Mouse (Mus musculus) heart, postnatal 36 days (tissue): Measurements from ENCODE around the gene Arl16. TPM values are rescaled to one million over a fixed set of nuclear protein-coding genes. Genes with fewer than 3 reads are reported as not detected.

Source experiments
- total RNA-seq, 2 experiments: library from RNA; stranded (reverse); gene quantifications; 2 replicates each; pipeline ENCODE4 v1.2.3; 2021

The Arl16 gene
- total RNA-seq, 2 experiments from 2014 or later = 8.6 to 12.2 TPM

Other genes starting within 250 kb of the Arl16 start
- gene Bahcc1, start 234.7 kb downstream of the Arl16 start, total RNA-seq = 10 to 100 TPM in 1 of 2 experiments, 1 to 10 TPM in 1; 8.5 to 11.2 TPM
- 100 to 1,000 TPM; 218 to 338 TPM for gene Actg1, start 119.1 kb downstream of the Arl16 start, total RNA-seq
- not detected for gene Fscn2, start 106.1 kb downstream of the Arl16 start, total RNA-seq
- gene Faap100, start 88.8 kb downstream of the Arl16 start, total RNA-seq = 10 to 100 TPM; 13.8 to 15.4 TPM
- gene Nploc4, start 29.9 kb downstream of the Arl16 start, total RNA-seq = 10 to 100 TPM; 60.4 to 62.2 TPM
- gene Tspan10, start 25.0 kb downstream of the Arl16 start, total RNA-seq = 1 to 10 TPM in 1 of 2 experiments, under 1 TPM in 1; 0.35 to 1.2 TPM
- under 1 TPM in 1 of 2 experiments, not detected in 1; 0.75 TPM for gene Pde6g, start 14.1 kb downstream of the Arl16 start, total RNA-seq
- gene Oxld1, start 9.5 kb downstream of the Arl16 start, total RNA-seq = 10 to 100 TPM; 54.1 to 61.4 TPM
- gene Ccdc137, start 9.5 kb downstream of the Arl16 start, total RNA-seq = 1 to 10 TPM; 5.9 to 6.4 TPM
- gene Mrpl12, start 17.0 kb upstream of the Arl16 start, total RNA-seq = 100 to 1,000 TPM; 222 to 245 TPM
- 10 to 100 TPM; 13.4 to 15.0 TPM for gene Slc25a10, start 24.2 kb upstream of the Arl16 start, total RNA-seq
- gene Gcgr, start 63.1 kb upstream of the Arl16 start, total RNA-seq = 1 to 10 TPM in 1 of 2 experiments, under 1 TPM in 1; 0.80 to 1.2 TPM
- 10 to 100 TPM; 43.1 to 43.7 TPM for gene Mcrip1, start 82.1 kb upstream of the Arl16 start, total RNA-seq
- under 1 TPM in 1 of 2 experiments, not detected in 1; 0.67 TPM for gene Ppp1r27, start 83.5 kb upstream of the Arl16 start, total RNA-seq
- 100 to 1,000 TPM; 252 to 258 TPM for gene P4hb, start 105.6 kb upstream of the Arl16 start, total RNA-seq
- 100 to 1,000 TPM; 147 to 150 TPM for gene Arhgdia, start 114.0 kb upstream of the Arl16 start, total RNA-seq
- 10 to 100 TPM; 46.4 to 47.8 TPM for gene Alyref, start 130.8 kb upstream of the Arl16 start, total RNA-seq
- gene Anapc11, start 130.8 kb upstream of the Arl16 start, total RNA-seq = 10 to 100 TPM; 75.6 to 87.1 TPM
- not detected for gene Npb, start 140.9 kb upstream of the Arl16 start, total RNA-seq
- gene Pcyt2, start 150.3 kb upstream of the Arl16 start, total RNA-seq = 10 to 100 TPM; 48.2 to 54.6 TPM
- gene Sirt7, start 157.6 kb upstream of the Arl16 start, total RNA-seq = 10 to 100 TPM; 10.0 to 10.1 TPM
- 10 to 100 TPM; 39.3 to 43.8 TPM for gene Mafg, start 166.0 kb upstream of the Arl16 start, total RNA-seq
- gene Pycr1, start 176.2 kb upstream of the Arl16 start, total RNA-seq = 1 to 10 TPM; 1.2 to 1.3 TPM
- 10 to 100 TPM; 76.1 to 78.1 TPM for gene Myadml2, start 180.6 kb upstream of the Arl16 start, total RNA-seq
- gene Notum, start 193.6 kb upstream of the Arl16 start, total RNA-seq = not detected
- gene Aspscr1, start 205.4 kb upstream of the Arl16 start, total RNA-seq = 10 to 100 TPM; 42.2 to 43.0 TPM
- 10 to 100 TPM; 33.1 to 38.3 TPM for gene Cenpx, start 246.1 kb upstream of the Arl16 start, total RNA-seq
- gene Lrrc45, start 246.3 kb upstream of the Arl16 start, total RNA-seq = 1 to 10 TPM; 5.3 to 7.0 TPM